Mouse (Mus musculus): ENCODE data around the gene Slc39a13. TPM values are rescaled to one million over a fixed set of nuclear protein-coding genes. Genes with fewer than 3 reads are reported as not detected.

The Slc39a13 gene
- polyA plus RNA-seq, 1 experiment from 2014 or later: 19.1 TPM

- no peaks in the 10 kb centered on the region for H3K27me3 ChIP-seq (ENCODE audit: control insufficient read depth, insufficient read depth, low read length)
- ATAC-seq (ENCODE audit: low FRiP score, low TSS enrichment): no peak
- no peak for TF ChIP-seq EP300 (optimal IDR thresholded peaks at IDR 0.05)
- TF ChIP-seq CTCF (IDR thresholded peaks at IDR 0.05; ENCODE audit: low read depth): peak; percentile 27; the same call in 1 of the 2 replicates
- no peaks in the 10 kb centered on the region for H3K4me1 ChIP-seq (replicated peaks; ENCODE audit: control insufficient read depth, insufficient read depth)
- H3K36me3 ChIP-seq (ENCODE audit: control insufficient read depth, insufficient read depth, low read length): no peaks in the 10 kb centered on the region
- H3K4me3 ChIP-seq (ENCODE audit: low read depth, low read length): no peak overlapping the region
- no peak overlapping the region for H3K9ac ChIP-seq (ENCODE audit: low read length)
- no peak for DNase-seq (ENCODE audit: low spot score)
- no peaks in the 10 kb centered on the region for H3K9me3 ChIP-seq (ENCODE audit: control insufficient read depth, low read length)
- H3K27ac ChIP-seq (replicated peaks): no peak overlapping the region
- H3K4me2 ChIP-seq (replicated peaks; ENCODE audit: low read depth): no peak overlapping the region
- 76% methylated on average over 6 of the region's 6 CpGs for WGBS
Observed at GRCm38 (mm10) chr2:91110429-91110828, 40.2 kb upstream of the Slc39a13 start.

- WGBS: 85% methylated on average over 5 of the region's 5 CpGs
- no peaks in the 10 kb centered on the region for H3K4me1 ChIP-seq (replicated peaks; ENCODE audit: control insufficient read depth, insufficient read depth)
- H3K9ac ChIP-seq (ENCODE audit: low read length): no peak overlapping the region
- H3K4me3 ChIP-seq (ENCODE audit: low read depth, low read length): no peak overlapping the region
- H3K27ac ChIP-seq (replicated peaks): no peak overlapping the region
- no peaks in the 10 kb centered on the region for H3K27me3 ChIP-seq (ENCODE audit: control insufficient read depth, insufficient read depth, low read length)
- H3K36me3 ChIP-seq (ENCODE audit: control insufficient read depth, insufficient read depth, low read length): no peaks in the 10 kb centered on the region
- H3K4me2 ChIP-seq (replicated peaks; ENCODE audit: low read depth): no peak overlapping the region
- ATAC-seq (ENCODE audit: low FRiP score, low TSS enrichment) (no peak), DNase-seq (ENCODE audit: low spot score) (no peak)
- H3K9me3 ChIP-seq (ENCODE audit: control insufficient read depth, low read length): no peaks in the 10 kb centered on the region
- TF ChIP-seq EP300 (optimal IDR thresholded peaks at IDR 0.05): no peak
- TF ChIP-seq CTCF (IDR thresholded peaks at IDR 0.05; ENCODE audit: low read depth): no peak
Observed at GRCm38 (mm10) chr2:91109807-91110385, 39.7 kb upstream of the Slc39a13 start.

- H3K27me3 ChIP-seq (ENCODE audit: control insufficient read depth, insufficient read depth, low read length): no peaks in the 10 kb centered on the region
- H3K4me3 ChIP-seq (ENCODE audit: low read depth, low read length): no peak overlapping the region
- H3K27ac ChIP-seq (replicated peaks): no peak overlapping the region
- no peak overlapping the region for H3K4me2 ChIP-seq (replicated peaks; ENCODE audit: low read depth)
- WGBS: 78% methylated on average over 5 of the region's 5 CpGs
- ATAC-seq (ENCODE audit: low FRiP score, low TSS enrichment) (no peak), DNase-seq (ENCODE audit: low spot score) (no peak)
- H3K9me3 ChIP-seq (ENCODE audit: control insufficient read depth, low read length): no peaks in the 10 kb centered on the region
- H3K4me1 ChIP-seq (replicated peaks; ENCODE audit: control insufficient read depth, insufficient read depth): no peaks in the 10 kb centered on the region
- H3K36me3 ChIP-seq (ENCODE audit: control insufficient read depth, insufficient read depth, low read length): no peaks in the 10 kb centered on the region
- H3K9ac ChIP-seq (ENCODE audit: low read length): no peak overlapping the region
- TF ChIP-seq CTCF (IDR thresholded peaks at IDR 0.05; ENCODE audit: low read depth) (no peak), EP300 (optimal IDR thresholded peaks at IDR 0.05) (no peak)
Observed at GRCm38 (mm10) chr2:91109241-91109640, 39.0 kb upstream of the Slc39a13 start.

GRCm38 (mm10) chr2:91108156-91108555, 37.9 kb upstream of the Slc39a13 start:
- ATAC-seq (ENCODE audit: low FRiP score, low TSS enrichment) (no peak), DNase-seq (ENCODE audit: low spot score) (no peak)
- Histone ChIP-seq H3K27ac (replicated peaks) (no peak overlapping the region), H3K4me3 (ENCODE audit: low read depth, low read length) (no peak overlapping the region), H3K9me3 (ENCODE audit: control insufficient read depth, low read length) (no peaks in the 10 kb centered on the region), H3K4me2 (replicated peaks; ENCODE audit: low read depth) (no peak overlapping the region), H3K36me3 (ENCODE audit: control insufficient read depth, insufficient read depth, low read length) (no peaks in the 10 kb centered on the region), H3K27me3 (ENCODE audit: control insufficient read depth, insufficient read depth, low read length) (no peaks in the 10 kb centered on the region), H3K4me1 (replicated peaks; ENCODE audit: control insufficient read depth, insufficient read depth) (no peaks in the 10 kb centered on the region), H3K9ac (ENCODE audit: low read length) (no peak overlapping the region)
- TF ChIP-seq EP300 (optimal IDR thresholded peaks at IDR 0.05): no peak
- TF ChIP-seq CTCF (IDR thresholded peaks at IDR 0.05; ENCODE audit: low read depth): no peak
- WGBS: 76% methylated on average over 3 of the region's 3 CpGs

- ATAC-seq (ENCODE audit: low FRiP score, low TSS enrichment) (peak; percentile 86), DNase-seq (ENCODE audit: low spot score) (peak; percentile 93)
- H3K27ac ChIP-seq (replicated peaks): no peak overlapping the region
- no peak overlapping the region for H3K4me3 ChIP-seq (ENCODE audit: low read depth, low read length)
- no peaks in the 10 kb centered on the region for H3K27me3 ChIP-seq (ENCODE audit: control insufficient read depth, insufficient read depth, low read length)
- H3K4me1 ChIP-seq (replicated peaks; ENCODE audit: control insufficient read depth, insufficient read depth): no peaks in the 10 kb centered on the region
- no peaks in the 10 kb centered on the region for H3K36me3 ChIP-seq (ENCODE audit: control insufficient read depth, insufficient read depth, low read length)
- peak overlapping the region; percentile 43; the same call in 1 of the 2 replicates for H3K9ac ChIP-seq (ENCODE audit: low read length)
- H3K9me3 ChIP-seq (ENCODE audit: control insufficient read depth, low read length): no peaks in the 10 kb centered on the region
- TF ChIP-seq CTCF (IDR thresholded peaks at IDR 0.05; ENCODE audit: low read depth) (peak; percentile 98), EP300 (optimal IDR thresholded peaks at IDR 0.05) (no peak)
- H3K4me2 ChIP-seq (replicated peaks; ENCODE audit: low read depth): no peak overlapping the region
- WGBS: 2% methylated on average over 7 of the region's 7 CpGs
Observed at GRCm38 (mm10) chr2:91101124-91101740, 31.0 kb upstream of the Slc39a13 start.

- Histone ChIP-seq H3K27me3 (ENCODE audit: control insufficient read depth, insufficient read depth, low read length) (no peaks in the 10 kb centered on the region), H3K4me3 (ENCODE audit: low read depth, low read length) (no peak overlapping the region), H3K4me2 (replicated peaks; ENCODE audit: low read depth) (no peak overlapping the region), H3K36me3 (ENCODE audit: control insufficient read depth, insufficient read depth, low read length) (no peaks in the 10 kb centered on the region), H3K9ac (ENCODE audit: low read length) (no peak overlapping the region), H3K4me1 (replicated peaks; ENCODE audit: control insufficient read depth, insufficient read depth) (no peaks in the 10 kb centered on the region), H3K27ac (replicated peaks) (no peak overlapping the region), H3K9me3 (ENCODE audit: control insufficient read depth, low read length) (no peaks in the 10 kb centered on the region)
- DNase-seq (ENCODE audit: low spot score) (no peak), ATAC-seq (ENCODE audit: low FRiP score, low TSS enrichment) (no peak)
- 84% methylated on average over 2 of the region's 2 CpGs for WGBS
- no peak for TF ChIP-seq EP300 (optimal IDR thresholded peaks at IDR 0.05)
- TF ChIP-seq CTCF (IDR thresholded peaks at IDR 0.05; ENCODE audit: low read depth): no peak
Observed at GRCm38 (mm10) chr2:91098156-91098555, 27.9 kb upstream of the Slc39a13 start.
